9 mouse cellular contexts compared by ENCODE assay signal in genomic region chr2:123558123-123558650, GRCm38 (mm10).
"Had no signal": no experiment of that assay in that cellular context is flagged by ENCODE, and none has a peak within 500 bp of the region (broad histone marks: within the 10 kb centered on the region; RNA-seq: fewer than 3 reads in every experiment).

No protein-coding gene starts in this region.

- ATAC-seq: intestine, embryonic 15.5 days; liver, postnatal 0 days had no signal

- H3K4me1 ChIP-seq: intestine, embryonic 15.5 days; limb, embryonic 12.5 days; liver, embryonic 13.5 days had no signal

- H3K9ac ChIP-seq: intestine, embryonic 15.5 days; limb, embryonic 12.5 days; liver, embryonic 13.5 days; liver, postnatal 0 days had no signal

- H3K4me2 ChIP-seq: intestine, embryonic 15.5 days; limb, embryonic 12.5 days; liver, embryonic 13.5 days had no signal

- H3K27me3 ChIP-seq: intestine, embryonic 15.5 days; limb, embryonic 12.5 days; liver, embryonic 13.5 days had no signal

- H3K9me3 ChIP-seq: intestine, embryonic 15.5 days; limb, embryonic 12.5 days; liver, embryonic 13.5 days had no signal

- H3K27ac ChIP-seq: intestine, embryonic 15.5 days; limb, embryonic 12.5 days; liver, embryonic 13.5 days had no signal

- H3K36me3 ChIP-seq: intestine, embryonic 15.5 days; limb, embryonic 12.5 days; liver, embryonic 13.5 days had no signal

- H3K4me3 ChIP-seq: intestine, embryonic 15.5 days; limb, embryonic 12.5 days; liver, embryonic 13.5 days had no signal

- DNase-seq: kidney, adult 18-20 months; kidney, postnatal 14 days; liver; liver, embryonic 13.5 days; liver, postnatal 0 days; thymus, adult 18-20 months; thymus, postnatal 14 days had no signal
